Mouse (Mus musculus) neutrophil, adult 5-6 weeks (primary cell): ENCODE results near the gene Gata1. TPM values are rescaled to one million over a fixed set of nuclear protein-coding genes. Genes with fewer than 3 reads are reported as not detected.
A peak's percentile ranks its signal among the peaks of the same experiment; 100 is the strongest.
"Not testable (repeated sequence)": the region's sequence is repeated elsewhere in the genome, so short reads cannot be mapped to it uniquely, and the experiment has no call there.

ENCODE experiments used
- ATAC-seq: fragments of 151-379, 151-347 bp; 2 replicates; pipeline ENCODE4 v1.8.0; 2017; ENCODE audit warnings: mild to moderate bottlenecking, moderate TSS enrichment; ENCODE audit not compliant: insufficient number of reproducible peaks, poor library complexity, low FRiP score, severe bottlenecking; ENCODE audit errors: extremely low read depth
- total RNA-seq: library from RNA; stranded (forward); fragments of 200-1000 nt; gene quantifications from 2 replicates; pipeline ENCODE4 v1.2.3, GENCODE M21; 2017

The Gata1 gene
- total RNA-seq = 1.4 and 2.0 TPM in 2 replicates

- no peak for ATAC-seq
These were observed at the start of gene Gata1 for GRCm38 (mm10) chrX:7977892-7978291. Gata1 (minus strand) TSS chrX:7978071.

DNA sequence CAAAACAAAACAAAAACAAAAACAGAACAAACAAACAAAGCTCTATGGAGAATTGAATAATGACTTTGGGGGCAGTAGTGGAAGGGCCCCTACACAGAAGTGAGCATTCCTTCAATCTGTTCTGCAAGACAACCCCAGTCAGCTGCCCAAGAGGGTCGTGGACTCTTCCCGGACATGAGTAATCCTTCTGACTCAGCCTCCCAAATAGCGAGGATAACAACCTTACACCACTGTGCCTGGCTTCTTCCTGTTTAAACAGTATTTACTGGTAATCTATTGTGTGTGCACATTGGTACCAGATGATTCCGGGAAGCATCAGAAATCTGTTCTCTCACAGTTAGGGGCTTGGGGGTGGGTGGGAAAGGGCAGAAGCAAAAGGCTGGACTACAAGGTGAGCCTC lies 48.9 kb upstream of the Gata1 start:
- ATAC-seq = no peak

DNA sequence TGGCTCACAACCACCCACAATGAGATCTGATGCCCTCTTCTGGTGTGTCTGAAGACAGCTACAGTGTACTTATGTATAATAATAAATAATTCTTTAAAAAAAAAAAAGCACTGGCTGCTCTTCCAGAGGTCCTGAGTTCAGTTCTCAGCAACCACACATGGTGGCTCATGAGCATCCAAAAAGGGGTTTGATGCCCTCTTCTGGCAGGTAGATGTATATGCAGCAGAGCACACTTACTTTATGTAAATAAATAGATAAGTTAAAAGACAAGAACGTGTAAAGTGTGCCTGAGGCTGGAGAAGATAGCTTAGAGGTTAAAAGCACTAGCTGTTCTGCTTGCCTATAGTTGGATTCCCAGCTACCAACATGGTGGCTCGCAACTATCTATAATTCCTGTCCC lies 46.9 kb upstream of the Gata1 start:
- no peak for ATAC-seq

DNA sequence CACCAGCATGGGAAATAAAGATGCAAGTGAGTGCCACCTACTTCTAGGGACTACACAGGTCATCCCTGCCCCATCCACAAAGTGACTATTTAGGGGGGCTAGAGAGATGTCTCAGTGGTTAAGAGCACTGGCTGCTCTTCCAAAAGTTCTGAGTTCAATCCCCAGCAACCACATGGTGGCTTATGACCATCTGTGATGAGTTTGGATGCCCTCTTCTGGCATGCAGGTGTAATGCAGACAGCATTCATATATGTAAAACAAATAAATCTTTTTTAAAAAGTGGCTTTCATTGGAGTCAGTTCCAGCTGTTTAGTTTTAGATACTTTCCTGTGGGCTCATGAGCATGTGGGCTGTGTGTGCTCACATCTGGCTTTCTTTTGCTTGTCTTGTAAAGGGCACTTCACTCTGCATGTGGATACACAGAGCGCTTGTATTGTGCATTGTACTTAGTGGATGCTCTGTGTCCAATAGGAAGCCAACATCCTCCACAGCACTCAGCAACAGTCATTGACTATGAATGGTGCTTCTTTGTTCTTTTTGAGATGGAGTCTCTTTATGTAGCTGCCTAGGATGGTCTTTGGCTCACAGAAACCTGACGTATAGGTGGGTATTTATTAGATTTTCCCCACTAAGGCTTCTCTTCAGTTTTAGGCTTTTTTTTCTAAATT lies 42.4 kb upstream of the Gata1 start:
- ATAC-seq = no peak

- ATAC-seq = no peak
These were observed 40.4 kb upstream of the Gata1 start, which contains the start of gene Glod5 for GRCm38 (mm10) chrX:8018286-8018685. Glod5 (minus strand) TSS chrX:8018492.

GRCm38 (mm10) chrX:8017142-8017541 lies 39.3 kb upstream of the Gata1 start:
- ATAC-seq = peak; percentile 60; the same call in 1 of the 2 replicates

DNA sequence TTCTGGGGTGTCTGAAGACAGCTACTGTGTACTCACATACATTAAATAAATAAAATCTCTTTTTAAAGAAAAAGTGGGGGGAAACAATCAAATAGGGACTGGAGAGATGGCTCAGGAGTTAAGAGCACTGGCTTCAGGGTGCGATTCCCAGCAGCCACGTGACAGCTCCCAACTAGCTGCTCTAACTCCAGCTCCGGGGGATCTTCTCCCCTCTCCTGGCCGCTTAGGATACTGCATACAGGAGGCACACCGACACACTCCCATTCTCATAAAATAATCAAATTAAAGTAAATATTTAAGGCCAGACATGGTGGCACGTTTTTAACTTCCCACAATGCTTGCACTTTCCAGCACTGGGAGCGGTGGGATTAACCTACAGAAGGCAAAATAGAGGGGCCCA lies 37.8 kb upstream of the Gata1 start:
- ATAC-seq = not testable (repeated sequence)

- ATAC-seq = no peak
These were observed 35.9 kb upstream of the Gata1 start for GRCm38 (mm10) chrX:8013569-8014314.

DNA sequence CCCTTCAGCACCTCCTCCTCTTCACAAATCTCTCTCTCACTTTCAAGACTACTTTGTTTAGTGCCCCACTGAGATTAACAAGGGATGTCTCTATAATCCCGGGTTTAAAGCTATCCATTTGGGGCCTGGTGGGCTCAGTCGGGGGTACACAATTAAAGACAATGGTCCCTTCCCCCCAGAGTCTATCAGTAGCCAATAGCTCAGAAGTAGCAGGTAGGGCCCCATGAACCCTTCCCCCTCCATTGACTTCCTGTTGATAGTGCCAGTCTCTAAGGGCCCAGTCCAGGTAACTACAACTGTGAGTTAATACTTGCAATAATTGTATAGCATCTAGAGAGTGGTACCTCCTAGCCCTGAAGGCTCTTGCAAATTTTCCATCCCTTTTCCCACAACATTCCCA lies 35.3 kb upstream of the Gata1 start:
- no peak for ATAC-seq

- ATAC-seq = not testable (repeated sequence)
These were observed 31.5 kb upstream of the Gata1 start for GRCm38 (mm10) chrX:8009356-8009755.

DNA sequence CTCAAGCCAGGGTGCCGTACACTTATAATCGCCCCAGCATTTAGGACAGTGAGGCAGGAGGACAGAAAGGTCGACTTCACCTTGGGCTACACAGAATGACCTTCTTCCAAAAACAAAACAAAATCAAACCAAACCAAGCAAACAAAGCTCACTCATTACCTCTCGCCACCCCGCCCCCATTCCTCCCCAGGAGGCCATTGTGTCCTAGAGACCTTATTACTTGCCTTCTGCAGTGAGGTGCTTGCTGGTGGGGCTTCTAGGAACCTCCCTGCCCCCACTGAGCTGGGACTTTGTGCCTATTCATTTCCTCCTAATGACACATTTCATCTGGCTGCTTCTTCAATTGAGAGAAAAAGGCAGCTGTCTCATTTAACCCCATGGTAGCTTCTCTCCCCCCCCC lies 30.7 kb upstream of the Gata1 start:
- ATAC-seq = no peak

- no peak for ATAC-seq
These were observed 25.1 kb upstream of the Gata1 start for GRCm38 (mm10) chrX:8002971-8003370.

GRCm38 (mm10) chrX:8002001-8002400 lies 24.1 kb upstream of the Gata1 start:
- no peak for ATAC-seq

DNA sequence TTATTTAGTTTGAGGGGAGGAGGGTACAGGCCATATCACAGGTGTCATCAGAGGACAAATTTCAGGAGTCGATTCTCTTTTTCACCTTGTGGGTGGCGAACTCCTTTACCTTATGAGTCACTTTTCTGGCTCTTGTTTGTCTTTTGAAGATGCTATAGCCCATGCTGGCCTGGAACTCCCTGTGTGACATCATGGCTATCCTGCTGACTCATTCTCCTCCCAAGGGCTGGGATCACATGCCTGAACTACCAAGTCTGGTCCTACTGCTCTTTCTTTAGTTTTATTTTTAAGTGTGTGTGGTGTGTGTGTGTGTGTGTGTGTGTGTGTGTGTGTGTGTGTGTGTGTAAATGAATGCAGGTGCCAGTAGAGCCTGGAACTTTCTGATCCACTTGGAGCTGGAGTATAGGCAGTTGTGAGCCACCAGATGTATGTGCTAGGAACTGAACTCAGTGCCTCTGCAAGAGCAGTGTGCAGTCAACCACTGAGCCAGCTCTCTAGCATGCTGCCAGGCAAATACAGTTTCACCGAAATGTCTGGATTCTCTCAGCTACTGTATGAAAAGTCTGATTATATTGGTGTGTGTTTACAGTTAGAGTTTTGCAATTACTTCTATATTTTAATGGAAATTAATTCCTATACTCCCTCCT lies 22.8 kb upstream of the Gata1 start:
- ATAC-seq = no peak

DNA sequence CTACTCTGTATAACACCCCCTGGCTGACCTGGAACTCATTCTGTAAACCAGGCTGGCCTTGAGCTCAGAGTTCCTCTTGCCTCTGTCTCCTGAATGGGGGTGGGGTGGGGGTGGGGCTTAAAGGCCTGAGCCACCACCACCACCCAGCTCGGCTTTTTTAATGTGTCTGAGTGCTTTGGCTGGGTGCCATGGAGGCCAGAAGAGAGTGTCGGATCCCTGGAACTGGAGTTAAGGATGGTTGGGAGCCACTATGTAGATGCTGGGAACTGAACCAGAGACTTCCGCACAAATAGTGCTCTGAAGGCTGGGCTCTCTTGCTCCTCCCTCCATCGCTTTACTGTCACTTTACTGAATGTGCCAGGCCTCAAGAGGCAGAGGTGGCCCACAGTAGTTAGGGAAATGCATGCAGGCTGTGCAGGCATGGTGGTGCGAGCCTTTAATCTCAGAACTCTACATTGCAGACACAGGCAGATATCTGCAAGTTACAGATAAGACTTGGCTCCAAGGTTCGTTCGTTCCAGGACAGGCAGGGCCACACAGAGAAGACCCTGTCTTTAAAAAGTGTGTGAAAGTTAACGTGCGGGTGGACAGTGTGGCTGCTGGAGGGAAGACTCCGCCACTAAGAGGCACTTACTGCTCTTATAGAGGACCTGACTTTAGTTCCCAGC lies 15.3 kb upstream of the Gata1 start:
- ATAC-seq = no peak

DNA sequence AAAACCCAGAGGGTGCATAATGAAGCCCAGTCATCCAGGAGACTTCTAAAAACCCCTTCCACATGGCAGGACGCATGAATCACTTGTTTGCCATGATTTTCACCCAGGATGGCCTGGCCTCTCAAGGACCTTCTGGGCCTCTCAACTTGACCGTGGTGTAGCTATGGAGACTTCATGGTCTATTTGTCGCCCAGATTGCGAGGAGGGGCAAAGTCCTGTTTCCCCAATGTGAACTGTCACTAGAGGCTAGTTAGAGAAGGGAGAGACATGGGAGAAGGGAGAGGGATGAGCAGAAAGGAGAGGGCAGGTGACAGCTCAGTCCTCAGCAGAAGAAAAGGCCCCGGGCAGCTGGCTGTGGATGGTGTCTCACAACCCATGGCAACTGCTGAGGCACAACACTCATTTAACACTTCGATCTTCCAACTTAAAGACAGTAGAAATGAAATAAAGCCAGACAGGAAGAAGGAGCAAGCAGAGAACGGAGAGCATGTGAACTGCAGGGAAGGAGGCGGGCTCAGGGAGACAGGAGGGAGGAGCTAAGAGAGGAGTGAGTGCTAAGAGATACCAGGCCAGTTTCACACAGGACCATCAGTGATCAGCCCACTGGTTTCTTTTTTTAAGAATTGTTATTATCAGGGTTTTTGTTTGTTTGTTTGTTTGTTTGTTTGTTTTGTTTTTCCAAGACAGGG lies 14.7 kb upstream of the Gata1 start:
- no peak for ATAC-seq

DNA sequence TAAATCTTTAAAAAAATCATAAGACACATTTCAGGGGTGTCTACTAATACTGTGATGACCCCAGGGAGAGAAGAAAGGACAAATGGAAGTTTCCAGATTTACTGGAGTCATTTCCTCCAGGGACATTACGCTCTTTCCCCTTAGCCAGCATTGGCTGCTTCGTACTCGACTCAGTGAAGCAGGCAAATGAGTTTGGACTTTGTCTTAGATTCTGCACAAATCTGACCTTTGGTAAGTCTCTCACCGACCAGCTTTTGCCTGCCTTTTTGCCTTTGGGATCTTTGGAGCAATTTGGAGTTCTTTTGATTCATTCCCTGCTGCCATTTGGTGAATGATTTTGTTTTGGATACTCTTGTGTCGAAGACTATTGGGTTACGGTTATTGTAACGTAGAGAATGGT lies 3.5 kb upstream of the Gata1 start:
- ATAC-seq = no peak

- no peak for ATAC-seq
These were observed 6.6 kb downstream of the Gata1 start for GRCm38 (mm10) chrX:7971292-7971691.

GRCm38 (mm10) chrX:7968899-7969298 lies 9.0 kb downstream of the Gata1 start:
- no peak for ATAC-seq
